Mouse (Mus musculus) cortical plate, adult 2 months (tissue): ENCODE measurements around the gene Cry2. TPM values are rescaled to one million over a fixed set of nuclear protein-coding genes. Genes with fewer than 3 reads are reported as not detected.
A peak's percentile ranks its signal among the peaks of the same experiment; 100 is the strongest.

Experiments used
- H3K27ac ChIP-seq: fragments of 200-500 bp; 2 replicates; pipeline ENCODE4 v1.5.1; 2012; ENCODE audit warnings: low read length, control low read depth, inconsistent platforms; ENCODE audit not compliant: insufficient read depth
- H3K4me1 ChIP-seq: fragments of 200-500 bp; 2 replicates; pipeline ENCODE4 v1.6.1; 2011; ENCODE audit warnings: low read length; ENCODE audit not compliant: control insufficient read depth, insufficient read depth
- H3K4me3 ChIP-seq: fragments of 200-500 bp; 2 replicates; pipeline ENCODE4 v1.5.1; 2011; ENCODE audit warnings: mild to moderate bottlenecking, low read length, control low read depth; ENCODE audit not compliant: insufficient read depth
- CTCF ChIP-seq: fragments of 200-500 bp; IDR thresholded peaks from 2 replicates; pipeline ENCODE4 v1.5.1; 2011; ENCODE audit warnings: mild to moderate bottlenecking, control low read depth, low read length; ENCODE audit not compliant: insufficient read depth; ENCODE audit errors: extremely low read depth
- POLR2A ChIP-seq: fragments of 200-500 bp; IDR thresholded peaks from 2 replicates; pipeline ENCODE4 v1.6.1; 2011; ENCODE audit warnings: mild to moderate bottlenecking, low read length, control low read depth; ENCODE audit not compliant: insufficient read depth; ENCODE audit errors: extremely low read depth
- polyA plus RNA-seq: library from polyadenylated mRNA; depleted of rRNA; stranded (reverse); fragments of >200 nt; gene quantifications from 2 replicates; pipeline ENCODE4 v1.2.3, GENCODE M21; 2012

The Cry2 gene
- polyA plus RNA-seq, 1 experiment: 108 TPM

DNA sequence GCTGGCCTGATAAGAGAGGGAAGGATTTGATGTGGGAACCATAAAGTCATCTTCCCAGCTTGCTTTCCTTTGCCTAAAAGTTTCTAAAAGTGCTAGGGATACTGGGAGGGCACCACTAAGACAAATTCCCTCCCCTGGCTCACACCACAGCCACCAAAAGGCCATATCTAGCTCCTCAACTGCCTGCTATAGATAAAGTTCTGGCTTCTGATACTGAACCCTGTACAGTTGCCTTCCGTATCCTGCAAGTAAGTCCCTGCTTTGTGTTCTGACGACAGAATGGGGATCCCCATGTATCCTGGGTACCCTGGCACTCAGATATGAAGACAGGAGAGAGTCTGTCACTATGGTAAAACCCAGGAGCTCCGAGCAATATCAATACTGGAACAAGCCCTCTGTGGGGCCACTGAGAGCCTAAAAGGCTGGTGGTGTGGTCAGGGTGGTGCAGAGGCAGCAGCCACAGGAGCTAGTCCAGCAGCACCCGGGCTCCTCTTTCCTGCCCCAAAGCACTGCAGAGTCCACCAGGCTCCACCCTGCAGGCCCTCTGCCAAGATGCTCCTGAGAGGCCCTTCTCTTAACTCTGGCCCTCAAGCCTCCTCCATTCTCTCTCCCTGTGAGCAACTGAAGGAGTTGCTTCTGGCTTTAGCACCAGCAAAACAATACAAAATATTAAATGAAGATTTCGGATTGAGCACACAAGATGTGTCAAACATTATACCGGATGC, 43.5 kb downstream of the Cry2 start:
- TF ChIP-seq CTCF (no peak), POLR2A (no peak)
- Histone ChIP-seq H3K4me3 (no peak overlapping the region; the same call in 1 of the 2 replicates), H3K4me1 (peaks cover 15% of the 10 kb centered on the region), H3K27ac (peak overlapping the region; percentile 89; the same call in 1 of the 2 replicates)

DNA sequence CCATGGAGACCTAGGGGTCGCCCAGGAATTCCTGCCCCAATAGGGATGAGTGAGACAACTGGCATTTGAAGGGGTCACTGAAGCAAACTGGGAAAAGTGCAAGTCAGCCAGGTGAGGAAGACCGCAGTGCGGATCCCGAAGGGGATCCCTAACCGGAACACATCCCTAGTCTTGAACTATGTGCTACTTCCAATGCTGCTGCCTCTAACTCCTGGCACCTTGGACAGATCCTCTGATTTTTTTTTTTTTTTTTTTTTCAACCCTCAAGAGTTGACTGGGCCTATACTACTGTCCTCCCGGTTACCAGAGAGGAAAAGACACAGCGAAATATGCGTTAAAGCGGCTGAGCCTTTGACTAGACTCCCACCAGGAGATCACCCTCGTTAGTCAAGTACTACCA, 44.2 kb downstream of the Cry2 start:
- peaks cover 15% of the 10 kb centered on the region for H3K4me1 ChIP-seq
- TF ChIP-seq POLR2A (no peak), CTCF (no peak)
- H3K4me3 ChIP-seq: peak overlapping the region; percentile 88

DNA sequence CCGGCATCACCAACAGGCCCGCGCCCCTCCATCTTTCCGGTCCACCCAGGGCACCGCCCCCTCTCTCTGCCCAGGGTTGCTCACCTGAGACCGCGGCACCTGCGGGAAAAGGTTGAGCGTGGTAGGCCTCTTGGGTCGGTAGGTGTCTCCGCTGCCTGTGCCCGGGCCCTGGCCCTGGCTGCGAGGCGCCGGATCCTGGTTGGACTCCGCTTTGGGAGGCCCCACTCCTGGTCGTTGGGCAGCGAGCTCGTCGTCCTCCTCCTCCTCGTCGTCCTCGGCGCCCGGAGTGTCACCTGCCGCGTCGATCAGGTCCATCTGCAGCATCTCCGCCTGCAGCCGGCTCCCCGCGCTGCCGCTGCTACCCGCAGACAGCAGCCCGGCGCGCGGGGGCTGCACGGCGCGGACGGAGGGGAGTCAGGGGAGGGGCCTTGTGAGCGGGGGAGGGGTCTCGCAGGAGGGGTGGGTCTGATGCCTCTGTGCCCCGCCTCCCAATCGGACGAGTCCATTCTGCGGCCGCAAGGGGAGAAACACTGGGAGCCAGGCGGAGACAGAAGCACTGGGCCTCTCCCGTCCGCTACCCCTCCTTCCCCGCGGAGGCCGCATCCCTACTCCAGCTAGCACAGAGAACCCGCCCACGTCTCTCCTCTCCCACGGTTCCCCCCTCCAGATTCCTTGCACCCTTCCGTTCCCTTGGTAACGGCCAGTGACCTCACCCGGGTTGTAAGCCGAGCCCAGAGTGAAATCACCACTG, 44.8 kb downstream of the Cry2 start:
- H3K4me1 ChIP-seq: peaks cover 15% of the 10 kb centered on the region
- TF ChIP-seq CTCF (no peak), POLR2A (peak; percentile 52)
- H3K27ac ChIP-seq: peak overlapping the region; percentile 95
- H3K4me3 ChIP-seq: peak overlapping the region; percentile 88

More for the DNA sequence above, 44.2 kb downstream of the Cry2 start:
- H3K27ac ChIP-seq: peak overlapping the region; percentile 3; the same call in 1 of the 2 replicates

DNA sequence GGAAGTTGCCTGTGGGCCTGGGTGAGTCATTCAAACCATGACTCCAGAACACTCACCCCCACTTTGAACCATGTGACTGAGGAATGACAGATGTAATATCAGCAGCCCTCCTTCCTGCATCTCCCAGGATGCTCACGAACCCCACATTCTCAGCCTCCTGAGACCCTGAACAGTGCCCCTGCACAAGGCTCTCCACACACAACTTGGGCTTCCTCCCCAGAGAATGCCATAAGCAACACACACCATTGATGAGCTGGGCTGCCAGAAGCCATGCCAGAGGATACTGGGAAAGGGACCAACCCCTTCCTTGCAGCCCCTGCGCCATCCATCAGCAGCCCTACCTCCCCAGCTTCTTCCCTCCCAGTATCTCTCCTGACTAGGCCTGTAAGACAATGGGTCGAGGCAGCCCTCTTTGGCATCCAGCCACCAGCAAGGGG, 45.7 kb downstream of the Cry2 start:
- peaks cover 15% of the 10 kb centered on the region for H3K4me1 ChIP-seq

DNA sequence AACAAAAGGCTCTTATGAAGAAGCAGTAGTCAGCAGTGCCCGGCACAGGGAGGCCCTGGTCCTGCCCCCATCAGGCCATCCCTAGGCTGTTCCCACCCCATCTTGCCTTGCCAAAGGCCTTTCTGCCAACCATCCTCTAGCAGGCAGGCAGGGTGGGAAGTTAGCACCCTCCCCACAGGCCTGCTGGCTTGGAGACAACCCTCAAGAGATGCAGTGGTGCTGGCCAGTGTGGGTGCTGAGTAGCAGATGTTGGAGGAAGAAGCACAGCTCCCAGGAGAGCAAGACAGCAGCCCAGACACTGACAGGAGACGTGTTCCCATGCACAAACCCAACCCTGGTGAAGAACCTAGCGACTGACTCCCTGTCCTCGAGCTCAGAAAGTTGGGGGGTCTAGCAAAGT, 46.2 kb downstream of the Cry2 start:
- TF ChIP-seq POLR2A (no peak; the same call in 1 of the 2 replicates), CTCF (no peak)
- H3K27ac ChIP-seq: peak overlapping the region; percentile 95
- H3K4me3 ChIP-seq: peak overlapping the region; percentile 88
- H3K4me1 ChIP-seq: peaks cover 12% of the 10 kb centered on the region

More for the DNA sequence above, 45.7 kb downstream of the Cry2 start:
- TF ChIP-seq CTCF (no peak), POLR2A (peak; percentile 48; the same call in 1 of the 2 replicates)
- Histone ChIP-seq H3K4me3 (peak overlapping the region; percentile 88), H3K27ac (peak overlapping the region; percentile 95)

DNA sequence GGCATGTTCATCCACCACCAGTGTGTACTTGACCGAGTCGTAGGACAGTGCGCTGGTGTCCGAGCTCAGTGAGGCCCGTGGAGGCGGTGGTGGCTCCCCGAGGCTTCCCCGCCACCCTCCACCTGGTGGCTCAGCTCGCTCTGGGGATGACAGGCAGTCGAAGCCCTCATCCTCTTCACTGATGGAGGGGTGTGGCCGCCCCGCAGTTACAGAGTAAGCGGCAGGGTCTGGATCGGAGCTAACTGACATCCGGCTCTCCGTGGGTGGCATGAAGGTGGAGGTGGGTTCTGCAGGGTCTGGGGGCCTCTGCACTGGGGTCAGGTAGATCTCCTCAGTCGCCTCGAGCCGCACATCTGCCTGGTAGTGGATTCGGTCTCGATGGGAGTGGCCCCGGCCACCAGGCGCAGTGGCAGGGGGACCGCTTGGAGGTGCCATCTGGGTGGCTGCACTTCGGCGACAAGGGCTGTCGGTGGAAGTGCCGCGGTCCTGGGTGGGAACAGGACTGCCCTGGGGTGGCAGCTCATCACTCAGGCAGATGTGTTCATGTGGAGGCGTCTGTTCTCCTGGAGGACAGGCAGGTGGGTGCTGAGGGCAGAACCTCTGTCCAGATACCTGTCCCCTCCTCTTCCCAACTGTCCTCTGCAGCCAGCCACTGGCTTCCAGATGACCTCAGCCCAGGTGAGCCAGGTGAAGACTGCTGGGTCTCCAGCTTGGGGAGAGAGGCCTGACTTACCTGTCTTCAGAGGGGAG, 46.8 kb downstream of the Cry2 start:
- TF ChIP-seq POLR2A (no peak), CTCF (no peak)
- H3K4me3 ChIP-seq: peak overlapping the region; percentile 88
- peaks cover 10% of the 10 kb centered on the region; the same call in 1 of the 2 replicates for H3K4me1 ChIP-seq
- H3K27ac ChIP-seq: peak overlapping the region; percentile 95

DNA sequence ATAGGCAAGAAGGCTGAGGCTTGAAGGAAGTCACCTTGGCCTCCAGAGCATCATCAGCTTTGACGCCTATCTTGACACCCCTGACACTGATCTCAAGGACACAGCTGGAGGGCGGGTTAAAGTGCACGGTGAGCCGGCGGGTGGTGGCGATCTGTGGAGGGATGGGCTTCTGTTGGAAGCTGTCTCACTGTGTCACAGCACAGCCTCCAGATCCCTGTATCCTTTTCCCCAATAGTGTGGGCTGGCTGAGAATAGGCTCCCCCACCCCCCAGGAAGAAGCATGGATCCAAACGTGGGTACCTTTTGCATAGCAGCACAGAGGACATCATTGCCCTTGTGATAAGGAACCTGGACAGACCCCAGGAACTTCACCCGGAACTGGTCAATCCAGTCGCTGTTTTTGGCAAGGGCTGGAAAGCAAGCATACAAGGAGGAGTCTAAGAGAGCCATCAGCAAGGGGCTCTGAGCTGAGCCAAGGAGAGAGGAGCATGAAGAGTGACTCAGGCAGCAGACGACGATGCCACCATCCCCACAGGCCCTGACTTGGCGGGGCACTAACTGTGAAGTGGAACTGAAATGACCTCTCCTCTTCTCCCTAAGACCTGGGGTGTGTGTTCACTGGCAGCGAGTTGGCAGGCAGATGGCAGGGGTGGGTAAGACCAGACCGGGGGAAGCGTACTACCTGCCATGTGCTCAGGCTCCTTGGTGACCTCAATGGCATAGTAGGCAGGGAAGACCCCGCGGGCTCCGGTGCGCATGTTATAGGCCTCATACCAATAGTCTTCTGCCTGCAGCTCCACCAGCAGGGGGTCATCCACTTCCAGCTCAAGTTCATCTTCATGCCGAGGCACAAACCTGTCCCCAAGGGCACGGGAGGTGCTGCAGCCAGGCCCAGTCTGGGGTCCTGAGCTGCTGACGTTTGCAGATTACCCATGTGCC, 48.5 kb downstream of the Cry2 start:
- TF ChIP-seq POLR2A: no peak
- no peak for TF ChIP-seq CTCF
- no peak overlapping the region for H3K4me3 ChIP-seq
- H3K27ac ChIP-seq: no peak overlapping the region
- H3K4me1 ChIP-seq: peaks cover 2% of the 10 kb centered on the region; the same call in 1 of the 2 replicates

DNA sequence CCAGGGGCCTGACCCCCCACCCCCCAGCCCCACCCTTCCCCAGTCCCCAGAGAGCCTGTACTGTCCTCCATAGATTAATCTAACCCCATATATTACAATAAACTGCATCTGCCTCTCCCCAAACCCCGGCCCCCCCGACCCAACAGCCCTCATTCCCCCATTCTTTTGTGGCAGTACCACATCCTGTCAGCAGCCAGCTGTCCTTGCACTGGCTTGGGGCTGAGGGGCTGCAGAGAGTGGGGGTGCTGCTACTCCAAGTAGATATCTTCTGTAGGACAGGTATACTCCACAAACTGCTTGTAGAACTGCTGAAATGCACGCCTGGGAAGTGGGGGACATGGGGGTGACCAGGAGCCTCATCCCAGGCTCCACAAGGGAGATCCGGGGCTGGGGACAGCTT, 49.7 kb downstream of the Cry2 start:
- Histone ChIP-seq H3K27ac (no peak overlapping the region), H3K4me1 (no peaks in the 10 kb centered on the region), H3K4me3 (no peak overlapping the region)
- TF ChIP-seq POLR2A (no peak), CTCF (no peak)
